Mouse (Mus musculus) embryonic fibroblast, embryonic 13.5 days (primary cell): ENCODE measurements around the gene Tmem8b.

Experiments used
- CTCF ChIP-seq: IDR thresholded peaks from 2 replicates; pipeline ENCODE4 v1.5.1; 2011; ENCODE audit warnings: mild to moderate bottlenecking, control low read depth, low read length, moderate library complexity, borderline replicate concordance; ENCODE audit not compliant: insufficient read depth
- POLR2A ChIP-seq: IDR thresholded peaks from 2 replicates; pipeline ENCODE4 v1.6.1; 2011; ENCODE audit warnings: low read depth, mild to moderate bottlenecking, control low read depth, low read length, moderate library complexity

GRCm38 (mm10) chr4:43657146-43657545 is 11.6 kb upstream of the Tmem8b start:
- TF ChIP-seq CTCF: no peak
- no peak for TF ChIP-seq POLR2A
